Mouse (Mus musculus) lung, embryonic 14.5 days (tissue): ENCODE measurements around the gene Pgap1. TPM values are rescaled to one million over a fixed set of nuclear protein-coding genes. Genes with fewer than 3 reads are reported as not detected.

Experiments
- ATAC-seq: fragments of 200-750 bp; cut with Nextera tagmentation; 2 replicates; pipeline ENCODE4 v1.8.0; 2017; ENCODE audit warnings: mild to moderate bottlenecking, moderate TSS enrichment, moderate library complexity; ENCODE audit not compliant: insufficient read depth
- DNase-seq: peaks from one replicate; pipeline ENCODE4 v3.0.0-alpha.2; 2015
- H3K27ac ChIP-seq: fragments of 300-500 bp; sonication (generic); 2 replicates; pipeline ENCODE4 v1.5.1; 2014; ENCODE audit warnings: low read depth, mild to moderate bottlenecking, moderate library complexity
- H3K27me3 ChIP-seq: fragments of 300-500 bp; sonication (generic); 2 replicates; pipeline ENCODE4 v1.6.1; 2014; ENCODE audit warnings: low read length, control low read depth; ENCODE audit not compliant: insufficient read depth
- H3K36me3 ChIP-seq: fragments of 300-500 bp; sonication (generic); 2 replicates; pipeline ENCODE4 v1.6.1; 2014; ENCODE audit warnings: control low read depth; ENCODE audit not compliant: insufficient read depth
- H3K4me1 ChIP-seq: fragments of 300-500 bp; sonication (generic); 2 replicates; pipeline ENCODE4 v1.6.1; 2014; ENCODE audit warnings: antibody characterized with exemption, control low read depth; ENCODE audit not compliant: insufficient read depth
- H3K4me2 ChIP-seq: fragments of 300-500 bp; sonication (generic); 2 replicates; pipeline ENCODE4 v1.6.1; 2014; ENCODE audit warnings: mild to moderate bottlenecking
- H3K4me3 ChIP-seq: fragments of 300-500 bp; sonication (generic); 2 replicates; pipeline ENCODE4 v1.5.1; 2014; ENCODE audit warnings: low read depth, low read length
- H3K9ac ChIP-seq: fragments of 300-500 bp; sonication (generic); 2 replicates; pipeline ENCODE4 v1.6.1; 2014
- H3K9me3 ChIP-seq: fragments of 300-500 bp; sonication (generic); 2 replicates; pipeline ENCODE4 v1.6.1; 2016; ENCODE audit warnings: low read depth, low read length, control low read depth
- CTCF ChIP-seq: IDR thresholded peaks from 2 replicates; pipeline ENCODE4 v1.5.1; 2016; ENCODE audit warnings: antibody characterized with exemption, low read depth
- WGBS: fragments of 180-500 bp; shearing (Covaris S2); extraction: QIAGEN DNeasy Blood & Tissue Kit; methylation state at CpG from one replicate; pipeline ENCODE4 v1.1.7; 2014; 5-methylcytosine and 5-hydroxymethylcytosine counted together
- polyA plus RNA-seq: library from polyadenylated mRNA; unstranded; fragments of >200 nt; fragmentation: Nextera tagmentation; extraction: Ambion mirVana; gene quantifications from 2 replicates; pipeline ENCODE4 v1.2.1, GENCODE M21; 2014

Pgap1 gene
- polyA plus RNA-seq, 1 experiment from 2014 or later = 8.8 TPM

- no peak for ATAC-seq
- WGBS = 92% methylated on average over 12 of the region's 12 CpGs
Observed at GRCm38 (mm10) chr1:54480491-54480890, 77.0 kb downstream of the Pgap1 start.

GRCm38 (mm10) chr1:54468662-54469061, 88.8 kb downstream of the Pgap1 start:
- Histone ChIP-seq H3K4me2 (no peak overlapping the region), H3K27me3 (no peaks in the 10 kb centered on the region), H3K9me3 (no peaks in the 10 kb centered on the region), H3K27ac (no peak overlapping the region), H3K9ac (no peak overlapping the region), H3K36me3 (no peaks in the 10 kb centered on the region), H3K4me3 (no peak overlapping the region), H3K4me1 (no peaks in the 10 kb centered on the region)
- ATAC-seq (no peak), DNase-seq (no peak)
- no peak for TF ChIP-seq CTCF

More at GRCm38 (mm10) chr1:54480491-54480890, 77.0 kb downstream of the Pgap1 start:
- Histone ChIP-seq H3K27me3 (no peaks in the 10 kb centered on the region), H3K4me3 (no peak overlapping the region), H3K4me2 (no peak overlapping the region), H3K27ac (no peak overlapping the region), H3K9me3 (no peaks in the 10 kb centered on the region), H3K36me3 (peaks cover 9% of the 10 kb centered on the region; the same call in 1 of the 2 replicates), H3K9ac (no peak overlapping the region), H3K4me1 (no peaks in the 10 kb centered on the region)
- no peak for TF ChIP-seq CTCF
- no peak for DNase-seq

- Histone ChIP-seq H3K4me3 (no peak overlapping the region), H3K27ac (no peak overlapping the region), H3K27me3 (no peaks in the 10 kb centered on the region), H3K36me3 (no peaks in the 10 kb centered on the region), H3K9ac (no peak overlapping the region), H3K9me3 (no peaks in the 10 kb centered on the region), H3K4me2 (no peak overlapping the region), H3K4me1 (no peaks in the 10 kb centered on the region)
- no peak for TF ChIP-seq CTCF
- ATAC-seq (no peak), DNase-seq (no peak)
- WGBS = 91% methylated on average over 1 of the region's 1 CpGs
Observed at GRCm38 (mm10) chr1:54467366-54467765, 90.1 kb downstream of the Pgap1 start.

GRCm38 (mm10) chr1:54452116-54452515, 105.4 kb downstream of the Pgap1 start:
- ATAC-seq (no peak), DNase-seq (no peak)
- H3K27ac ChIP-seq = no peak overlapping the region
- no peak for TF ChIP-seq CTCF
- WGBS = 79% methylated on average over 2 of the region's 2 CpGs
- no peak overlapping the region for H3K4me3 ChIP-seq
- H3K9me3 ChIP-seq = no peaks in the 10 kb centered on the region
- H3K27me3 ChIP-seq = no peaks in the 10 kb centered on the region
- H3K4me2 ChIP-seq = no peak overlapping the region
- H3K9ac ChIP-seq = no peak overlapping the region
- H3K4me1 ChIP-seq = no peaks in the 10 kb centered on the region
- H3K36me3 ChIP-seq = no peaks in the 10 kb centered on the region

GRCm38 (mm10) chr1:54448833-54449232, 108.7 kb downstream of the Pgap1 start:
- Histone ChIP-seq H3K4me1 (no peaks in the 10 kb centered on the region), H3K4me2 (no peak overlapping the region), H3K27me3 (no peaks in the 10 kb centered on the region), H3K4me3 (no peak overlapping the region), H3K27ac (no peak overlapping the region), H3K9ac (no peak overlapping the region), H3K9me3 (no peaks in the 10 kb centered on the region), H3K36me3 (no peaks in the 10 kb centered on the region)
- ATAC-seq (no peak), DNase-seq (no peak)
- WGBS = 72% methylated on average over 4 of the region's 4 CpGs
- no peak for TF ChIP-seq CTCF

DNA sequence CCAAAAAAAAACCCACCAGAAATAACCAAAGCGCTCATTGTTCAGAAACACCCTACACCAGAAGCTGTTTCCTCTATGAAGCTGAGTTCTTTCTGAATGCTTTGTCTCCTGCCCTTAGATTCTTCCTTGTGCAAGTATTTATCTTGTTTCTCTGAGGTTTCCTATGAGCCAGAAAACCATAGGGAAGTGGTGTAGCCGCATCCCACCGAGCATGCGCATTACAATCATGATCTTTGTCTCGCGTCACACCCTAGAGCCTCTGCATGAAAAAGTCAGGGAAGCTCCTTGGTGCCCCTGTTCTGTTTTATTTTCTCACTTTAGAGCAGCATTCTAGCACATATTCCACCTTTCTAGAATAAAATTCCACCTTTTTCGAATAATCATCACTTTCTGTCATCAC, 113.8 kb downstream of the Pgap1 start:
- Histone ChIP-seq H3K36me3 (no peaks in the 10 kb centered on the region), H3K27me3 (no peaks in the 10 kb centered on the region), H3K4me1 (no peaks in the 10 kb centered on the region), H3K27ac (no peak overlapping the region), H3K4me2 (no peak overlapping the region), H3K9ac (no peak overlapping the region), H3K9me3 (no peaks in the 10 kb centered on the region), H3K4me3 (no peak overlapping the region)
- 56% methylated on average over 7 of the region's 7 CpGs for WGBS
- TF ChIP-seq CTCF = no peak
- ATAC-seq (no peak), DNase-seq (peak; percentile 26)

DNA sequence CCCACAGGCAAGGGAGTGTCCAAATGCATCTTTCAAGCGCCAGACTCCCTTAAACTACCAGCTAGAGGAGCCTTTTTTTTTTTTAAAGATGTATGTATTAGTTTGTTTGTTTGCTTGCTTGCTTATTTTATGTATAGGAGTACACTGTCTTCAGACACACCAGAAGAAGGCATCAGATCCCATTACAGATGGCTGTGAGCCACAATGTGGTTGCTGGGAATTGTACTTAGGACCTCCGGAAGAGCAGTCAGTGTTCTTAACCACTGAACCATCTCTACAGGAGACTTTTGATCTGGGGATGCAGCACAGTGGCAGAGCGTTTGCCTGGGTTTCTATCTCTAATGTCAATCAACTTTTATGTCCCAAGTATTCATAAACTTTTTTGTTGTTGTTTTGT, 118.4 kb downstream of the Pgap1 start:
- Histone ChIP-seq H3K4me2 (peak overlapping the region; percentile 83), H3K4me1 (no peaks in the 10 kb centered on the region), H3K27ac (no peak overlapping the region; the same call in 1 of the 2 replicates), H3K4me3 (peak overlapping the region; percentile 74), H3K36me3 (0 out of 2 replicates have a peak, but pooled peaks cover 4% of the 10 kb centered on the region), H3K9me3 (no peaks in the 10 kb centered on the region), H3K27me3 (no peaks in the 10 kb centered on the region), H3K9ac (peak overlapping the region; percentile 91)
- ATAC-seq (no peak), DNase-seq (no peak)
- TF ChIP-seq CTCF = no peak
- WGBS = 54% methylated on average over 3 of the region's 3 CpGs
